In genomic region chr10:66953976-66954505, GRCm38 (mm10) we compare ENCODE assay signal across 13 mouse cellular contexts.
DNase-seq lines count a peak whose midpoint lies in the region; ATAC-seq and TF ChIP-seq lines count a peak whose summit lies in the region.
"Had no signal": no experiment of that assay in that cellular context is flagged by ENCODE, and none has a peak within 500 bp of the region (broad histone marks: within the 10 kb centered on the region; RNA-seq: fewer than 3 reads in every experiment).

No protein-coding gene starts in this region.

- H3K9ac ChIP-seq in lung, postnatal 0 days (replicated peaks; ENCODE audit: low read depth): no peak overlapping the region
- H3K9ac ChIP-seq: stomach, embryonic 15.5 days had no signal

- TF ChIP-seq CTCF in lung, postnatal 0 days (IDR thresholded peaks at IDR 0.05): no peak
- TF ChIP-seq CTCF in bone marrow macrophage, adult 2 months (IDR thresholded peaks at IDR 0.05; ENCODE audit: low read depth, low read length): no peak

- H3K27me3 ChIP-seq in lung, postnatal 0 days (replicated peaks; ENCODE audit: insufficient read depth, low read length): no peaks in the 10 kb centered on the region
- H3K27me3 ChIP-seq: stomach, embryonic 15.5 days had no signal

- H3K4me3 ChIP-seq in lung, postnatal 0 days (ENCODE audit: low read depth, low read length): no peak overlapping the region
- no peak overlapping the region for H3K4me3 ChIP-seq in bone marrow macrophage, adult 2 months (ENCODE audit: insufficient read depth, low read length)
- H3K4me3 ChIP-seq: erythroblast, embryonic 14.5 days; stomach, embryonic 15.5 days had no signal

- no peak for TF ChIP-seq POLR2A in bone marrow macrophage, adult 2 months (IDR thresholded peaks at IDR 0.05; ENCODE audit: borderline replicate concordance, low read depth, low read length)

- H3K27ac ChIP-seq in lung, postnatal 0 days (ENCODE audit: low read length): no peak overlapping the region
- H3K27ac ChIP-seq in bone marrow macrophage, adult 2 months (ENCODE audit: insufficient read depth, low read depth, low read length): 0 out of 2 replicates have a peak overlapping the region, but pooled peaks have one; percentile 0
- H3K27ac ChIP-seq: stomach, embryonic 15.5 days had no signal

- no peaks in the 10 kb centered on the region for H3K9me3 ChIP-seq in lung, postnatal 0 days (ENCODE audit: low read length)
- H3K9me3 ChIP-seq: stomach, embryonic 15.5 days had no signal

- H3K36me3 ChIP-seq in lung, postnatal 0 days (ENCODE audit: insufficient read depth, low read length): no peaks in the 10 kb centered on the region
- H3K36me3 ChIP-seq: stomach, embryonic 15.5 days had no signal

- DNase-seq in cerebellum, postnatal 10 days: peak; percentile 57 to 68
- no peak for DNase-seq in cerebellum, adult 11 months
- DNase-seq in lung, postnatal 0 days (ENCODE audit: low spot score): peak; percentile 14
- no peak for DNase-seq in lung, postnatal 4 days
- DNase-seq in right cerebral cortex, postnatal 36 days (ENCODE audit: low spot score in 2 of 2): no peak
- DNase-seq: cerebellum, postnatal 36 days; liver had no signal

- no peak overlapping the region for H3K4me2 ChIP-seq in lung, postnatal 0 days (replicated peaks; ENCODE audit: low read depth, low read length)
- H3K4me2 ChIP-seq: stomach, embryonic 15.5 days had no signal

- H3K4me1 ChIP-seq in lung, postnatal 0 days (ENCODE audit: insufficient read depth, low read depth, low read length): 0 out of 2 replicates have a peak, but pooled peaks cover 2% of the 10 kb centered on the region
- H3K4me1 ChIP-seq in bone marrow macrophage, adult 2 months (ENCODE audit: control insufficient read depth, insufficient read depth, low read length): peaks cover 31% of the 10 kb centered on the region
- H3K4me1 ChIP-seq: stomach, embryonic 15.5 days had no signal

- ATAC-seq in lung, postnatal 0 days: no peak
- ATAC-seq in megakaryocyte-erythroid progenitor cell, adult 5-6 weeks (replicated peaks; ENCODE audit: low FRiP score, low TSS enrichment, poor library complexity, severe bottlenecking): 0 out of 2 replicates have a peak, but pooled peaks have one; percentile 30
- ATAC-seq in erythroid progenitor cell, adult 5-6 weeks (replicated peaks; ENCODE audit: low FRiP score, poor library complexity, severe bottlenecking): no peak
- ATAC-seq: intestine, embryonic 16.5 days had no signal

- 61% methylated on average over 4 of the region's 4 CpGs for WGBS in lung, postnatal 0 days

- TF ChIP-seq EP300 in lung, postnatal 0 days (IDR thresholded peaks at IDR 0.05): no peak

Comparison
In these comparisons a context has a peak if more than half of its experiments do, and no peak if none do; other contexts are left out.
1. DNase-seq: peak in cerebellum, postnatal 10 days (2 of 2) and lung, postnatal 0 days (single experiment); none in cerebellum, adult 11 months (single experiment), lung, postnatal 4 days (0 of 2) and right cerebral cortex, postnatal 36 days (0 of 2).